In the genomic region with DNA sequence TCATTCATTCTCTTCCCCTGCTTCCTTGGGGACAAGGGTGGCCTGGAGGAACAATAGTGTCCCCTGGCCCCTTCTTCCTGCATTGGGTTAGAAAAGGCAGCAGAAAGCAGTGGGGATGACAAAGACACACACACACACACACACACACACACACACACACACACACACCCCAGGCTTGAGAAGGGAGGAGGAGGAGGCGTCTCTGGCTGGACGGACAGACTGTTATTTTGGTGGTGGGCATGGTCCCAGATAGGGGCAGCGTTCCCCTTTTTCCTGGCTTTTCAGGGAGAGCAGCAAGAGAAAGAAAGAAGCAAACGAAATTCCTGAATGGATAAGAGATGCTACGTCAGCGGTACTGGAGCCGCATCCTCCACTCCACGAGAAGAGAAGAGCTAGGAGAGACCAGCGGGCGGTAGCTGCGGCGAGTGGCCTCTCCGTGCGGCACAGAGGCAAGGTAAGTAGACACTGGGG, we compare ENCODE assay signal across 9 mouse cellular contexts. TPM values are rescaled to one million over a fixed set of nuclear protein-coding genes. Genes with fewer than 3 reads are reported as not detected.
A peak's percentile ranks its signal among the peaks of the same experiment; 100 is the strongest.
DNase-seq lines count a peak whose midpoint lies in the region; ATAC-seq lines count a peak whose summit lies in the region.
"Had no signal": no experiment of that assay in that cellular context is flagged by ENCODE, and none has a peak within 500 bp of the region (broad histone marks: within the 10 kb centered on the region; RNA-seq: fewer than 3 reads in every experiment).

No protein-coding gene starts in this region.

- H3K27me3 ChIP-seq in forebrain, embryonic 11.5 days (ENCODE audit: control insufficient read depth, insufficient read depth, low read length): peaks cover 22% of the 10 kb centered on the region
- peaks cover 82% of the 10 kb centered on the region for H3K27me3 ChIP-seq in neural tube, embryonic 13.5 days
- peaks cover 100% of the 10 kb centered on the region for H3K27me3 ChIP-seq in kidney, embryonic 15.5 days

- peaks cover 31% of the 10 kb centered on the region for H3K4me1 ChIP-seq in forebrain, embryonic 11.5 days (replicated peaks; ENCODE audit: control insufficient read depth, insufficient read depth, low read length)
- peaks cover 74% of the 10 kb centered on the region for H3K4me1 ChIP-seq in neural tube, embryonic 13.5 days (replicated peaks)
- H3K4me1 ChIP-seq in kidney, embryonic 15.5 days: 0 out of 2 replicates have a peak, but pooled peaks cover 4% of the 10 kb centered on the region

- H3K4me3 ChIP-seq in forebrain, embryonic 11.5 days (ENCODE audit: low read depth, low read length): peak overlapping the region; percentile 63
- H3K4me3 ChIP-seq in neural tube, embryonic 13.5 days: peak overlapping the region; percentile 82
- H3K4me3 ChIP-seq in kidney, embryonic 15.5 days (replicated peaks): no peak overlapping the region

- peak overlapping the region; percentile 95 for H3K9ac ChIP-seq in forebrain, embryonic 11.5 days (ENCODE audit: low read length)
- H3K9ac ChIP-seq in neural tube, embryonic 13.5 days: peak overlapping the region; percentile 98
- H3K9ac ChIP-seq in kidney, embryonic 15.5 days: no peak overlapping the region

- H3K9me3 ChIP-seq in forebrain, embryonic 11.5 days (ENCODE audit: control insufficient read depth, low read length): no peaks in the 10 kb centered on the region
- H3K9me3 ChIP-seq in neural tube, embryonic 13.5 days: no peaks in the 10 kb centered on the region
- no peaks in the 10 kb centered on the region for H3K9me3 ChIP-seq in kidney, embryonic 15.5 days (replicated peaks)

- WGBS in forebrain, embryonic 11.5 days: 0% methylated on average over 14 of the region's 14 CpGs
- under 1% methylated on average over 14 of the region's 14 CpGs for WGBS in neural tube, embryonic 13.5 days
- 2% methylated on average over 14 of the region's 14 CpGs for WGBS in kidney, embryonic 15.5 days

- peak; percentile 8 for ATAC-seq in forebrain, embryonic 11.5 days (replicated peaks; ENCODE audit: low FRiP score)
- peak; percentile 24 for ATAC-seq in neural tube, embryonic 13.5 days (ENCODE audit: low read depth)
- no peak for ATAC-seq in kidney, embryonic 15.5 days (replicated peaks; ENCODE audit: low FRiP score)

- H3K36me3 ChIP-seq in forebrain, embryonic 11.5 days (ENCODE audit: control insufficient read depth, insufficient read depth, low read length): no peaks in the 10 kb centered on the region; the same call in 1 of the 2 replicates
- 0 out of 2 replicates have a peak, but pooled peaks cover 3% of the 10 kb centered on the region for H3K36me3 ChIP-seq in neural tube, embryonic 13.5 days
- H3K36me3 ChIP-seq in kidney, embryonic 15.5 days: no peaks in the 10 kb centered on the region

- peak overlapping the region; percentile 99 for H3K27ac ChIP-seq in forebrain, embryonic 11.5 days (ENCODE audit: low read depth, low read length)
- peak overlapping the region; percentile 98 for H3K27ac ChIP-seq in neural tube, embryonic 13.5 days (replicated peaks)
- no peak overlapping the region for H3K27ac ChIP-seq in kidney, embryonic 15.5 days

- DNase-seq in cerebellum, adult 18-20 months: peak; percentile 79
- DNase-seq in forebrain, embryonic 11.5 days (ENCODE audit: low spot score): peak; percentile 79
- peak; percentile 71 to 74 for DNase-seq in layer of hippocampus, adult 8-10 months (ENCODE audit: low spot score in 2 of 2)
- no peak for DNase-seq in T-cell, adult 2 months (ENCODE audit: low spot score)
- DNase-seq in urinary bladder, postnatal 10 days (ENCODE audit: low spot score): no peak
- no peak for DNase-seq in adrenal gland, adult 2 months
- DNase-seq: lung, adult 2 months had no signal

- H3K4me2 ChIP-seq in forebrain, embryonic 11.5 days (ENCODE audit: low read depth, low read length, severe bottlenecking): peak overlapping the region; percentile 79
- H3K4me2 ChIP-seq in neural tube, embryonic 13.5 days: peak overlapping the region; percentile 88
- H3K4me2 ChIP-seq in kidney, embryonic 15.5 days: no peak overlapping the region

RNA-seq across cellular contexts. Expression of a gene that starts 47.6 kb away (rescaled TPM):
- polyA plus RNA-seq in forebrain, embryonic 11.5 days (2014; fragmentation: Nextera tagmentation; extraction: Ambion mirVana): 0.36 TPM in 1 of 2 replicates, not detected in the other
- total RNA-seq in layer of hippocampus, adult 8-10 months (2022): not detected
- 0.15 and 0.67 TPM in 2 replicates for polyA plus RNA-seq in neural tube, embryonic 13.5 days (2015; fragmentation: Nextera tagmentation; extraction: Ambion mirVana)
- 10 to 100 TPM in 1 of 2 experiments, 1 to 10 TPM in 1; 8.5 to 18.3 TPM for total RNA-seq in adrenal gland, adult 2 months (2021)
- polyA plus RNA-seq in adrenal gland, adult 2 months (2012; rRNA removed): 0.76 and 1.8 TPM in 2 replicates
- 6.5 and 6.6 TPM in 2 replicates for polyA plus RNA-seq in kidney, embryonic 15.5 days (2015; fragmentation: Nextera tagmentation; extraction: Ambion mirVana)

Comparison
In these comparisons a context has a peak if more than half of its experiments do, and no peak if none do; other contexts are left out.
1. DNase-seq: peak in cerebellum, adult 18-20 months (2 of 2), forebrain, embryonic 11.5 days (single experiment) and layer of hippocampus, adult 8-10 months (2 of 2); none in T-cell, adult 2 months (single experiment), urinary bladder, postnatal 10 days (single experiment) and adrenal gland, adult 2 months (single experiment).